Comparison of ENCODE assay signal across 27 mouse cellular contexts in genomic region chr14:78239346-78239745, GRCm38 (mm10).
"Had no signal": no experiment of that assay in that cellular context is flagged by ENCODE, and none has a peak within 500 bp of the region (broad histone marks: within the 10 kb centered on the region; RNA-seq: fewer than 3 reads in every experiment).

No protein-coding gene starts in this region.

- H3K36me3 ChIP-seq: heart, embryonic 10.5 days; heart, embryonic 12.5 days; hindbrain, embryonic 10.5 days; hindbrain, embryonic 12.5 days; kidney, embryonic 15.5 days; limb, embryonic 13.5 days; limb, embryonic 15.5 days; liver, embryonic 12.5 days had no signal

- H3K27me3 ChIP-seq: heart, embryonic 12.5 days; hindbrain, embryonic 12.5 days; kidney, embryonic 15.5 days; limb, embryonic 13.5 days; limb, embryonic 15.5 days; liver, embryonic 12.5 days had no signal

- DNase-seq: gastrocnemius, adult 2 months; gastrocnemius, postnatal 10 days; gastrocnemius, postnatal 25 days; heart, adult 2 months; heart, postnatal 10 days; heart, postnatal 4 days; kidney, adult 11 months; kidney, adult 2 months; kidney, adult 9 months; kidney, postnatal 14 days; kidney, postnatal 36 days; layer of hippocampus, adult 9-11 months; layer of hippocampus, postnatal 36 days; left cerebral cortex, postnatal 4 days had no signal

- H3K4me2 ChIP-seq: heart, embryonic 12.5 days; hindbrain, embryonic 12.5 days; hindbrain, embryonic 14.5 days; kidney, embryonic 15.5 days; limb, embryonic 13.5 days; limb, embryonic 15.5 days; liver, embryonic 12.5 days had no signal

- ATAC-seq: hindbrain, postnatal 0 days; intestine, embryonic 16.5 days; liver, embryonic 12.5 days had no signal

- H3K4me1 ChIP-seq: heart, embryonic 10.5 days; hindbrain, embryonic 10.5 days; hindbrain, embryonic 12.5 days; liver, embryonic 12.5 days had no signal

- H3K27ac ChIP-seq: gastrocnemius, adult 2 months; heart, adult 2 months; heart, embryonic 10.5 days; hindbrain, embryonic 10.5 days; hindbrain, embryonic 12.5 days; hindbrain, embryonic 14.5 days; hindbrain, postnatal 0 days; kidney, embryonic 15.5 days; kidney, postnatal 0 days; limb, embryonic 13.5 days; limb, embryonic 15.5 days; liver, embryonic 12.5 days; liver, embryonic 14.5 days had no signal

- H3K9me3 ChIP-seq: heart, embryonic 10.5 days; heart, embryonic 12.5 days; hindbrain, embryonic 10.5 days; hindbrain, embryonic 12.5 days; kidney, embryonic 15.5 days; limb, embryonic 13.5 days; limb, embryonic 15.5 days; liver, embryonic 12.5 days had no signal

- H3K4me3 ChIP-seq: gastrocnemius, adult 2 months; heart, adult 2 months; heart, embryonic 10.5 days; heart, embryonic 12.5 days; hindbrain, embryonic 10.5 days; hindbrain, embryonic 12.5 days; kidney, embryonic 15.5 days; limb, embryonic 13.5 days; limb, embryonic 15.5 days; liver, embryonic 12.5 days had no signal

- H3K9ac ChIP-seq: heart, embryonic 12.5 days; hindbrain, embryonic 12.5 days; hindbrain, embryonic 14.5 days; kidney, embryonic 15.5 days; limb, embryonic 13.5 days; limb, embryonic 15.5 days; liver, embryonic 12.5 days; liver, embryonic 14.5 days had no signal
